Mouse (Mus musculus) stomach, postnatal 0 days (tissue): ENCODE results near the gene Slc22a7. TPM values are rescaled to one million over a fixed set of nuclear protein-coding genes. Genes with fewer than 3 reads are reported as not detected.
A peak's percentile ranks its signal among the peaks of the same experiment; 100 is the strongest.

Experiments used
- ATAC-seq: fragments of 200-750 bp; cut with Nextera tagmentation; 2 replicates; pipeline ENCODE4 v1.8.0; 2017; ENCODE audit not compliant: low FRiP score, low TSS enrichment
- DNase-seq: peaks from one replicate; pipeline ENCODE4 v3.0.0-alpha.2; 2016; ENCODE audit warnings: low spot score
- H3K27ac ChIP-seq: fragments of 300-500 bp; sonication (generic); replicated peaks from 2 replicates; pipeline ENCODE4 v1.5.1; 2014; ENCODE audit warnings: mild to moderate bottlenecking, control low read depth
- H3K27me3 ChIP-seq: fragments of 300-500 bp; sonication (generic); 2 replicates; pipeline ENCODE4 v1.6.1; 2014; ENCODE audit warnings: low read length; ENCODE audit not compliant: control insufficient read depth, insufficient read depth
- H3K36me3 ChIP-seq: fragments of 300-500 bp; sonication (generic); 2 replicates; pipeline ENCODE4 v1.6.1; 2014; ENCODE audit warnings: low read length, mixed read lengths; ENCODE audit not compliant: control insufficient read depth, insufficient read depth
- H3K4me1 ChIP-seq: fragments of 300-500 bp; sonication (generic); replicated peaks from 2 replicates; pipeline ENCODE4 v1.6.1; 2014; ENCODE audit warnings: antibody characterized with exemption; ENCODE audit not compliant: control insufficient read depth, insufficient read depth
- H3K4me2 ChIP-seq: fragments of 300-500 bp; sonication (generic); replicated peaks from 2 replicates; pipeline ENCODE4 v1.6.1; 2014; ENCODE audit warnings: low read depth, mild to moderate bottlenecking, control low read depth, moderate library complexity
- H3K4me3 ChIP-seq: fragments of 300-500 bp; sonication (generic); 2 replicates; pipeline ENCODE4 v1.5.1; 2014; ENCODE audit warnings: low read depth, low read length, control low read depth
- H3K9ac ChIP-seq: fragments of 300-500 bp; sonication (generic); 2 replicates; pipeline ENCODE4 v1.6.1; 2014; ENCODE audit warnings: mild to moderate bottlenecking, low read length, control low read depth, mixed read lengths
- H3K9me3 ChIP-seq: fragments of 300-500 bp; sonication (generic); 2 replicates; pipeline ENCODE4 v1.6.1; 2016; ENCODE audit warnings: low read length; ENCODE audit not compliant: control insufficient read depth
- CTCF ChIP-seq: IDR thresholded peaks from 2 replicates; pipeline ENCODE4 v1.5.1; 2016; ENCODE audit warnings: antibody characterized with exemption, low read depth, mild to moderate bottlenecking, moderate library complexity
- EP300 ChIP-seq: optimal IDR thresholded peaks from 2 replicates; pipeline ENCODE3; 2016; ENCODE audit warnings: antibody characterized with exemption
- WGBS: fragments of 180-500 bp; shearing (Covaris S2); extraction: QIAGEN DNeasy Blood & Tissue Kit; methylation state at CpG from one replicate; pipeline ENCODE4 v1.1.7; 2014; 5-methylcytosine and 5-hydroxymethylcytosine counted together
- polyA plus RNA-seq: library from polyadenylated mRNA; unstranded; fragments of >200 nt; fragmentation: Nextera tagmentation; extraction: Ambion mirVana; gene quantifications from 2 replicates; pipeline ENCODE4 v1.2.1, GENCODE M21; 2015

Slc22a7 gene
- polyA plus RNA-seq, 1 experiment from 2014 or later: not detected

DNA sequence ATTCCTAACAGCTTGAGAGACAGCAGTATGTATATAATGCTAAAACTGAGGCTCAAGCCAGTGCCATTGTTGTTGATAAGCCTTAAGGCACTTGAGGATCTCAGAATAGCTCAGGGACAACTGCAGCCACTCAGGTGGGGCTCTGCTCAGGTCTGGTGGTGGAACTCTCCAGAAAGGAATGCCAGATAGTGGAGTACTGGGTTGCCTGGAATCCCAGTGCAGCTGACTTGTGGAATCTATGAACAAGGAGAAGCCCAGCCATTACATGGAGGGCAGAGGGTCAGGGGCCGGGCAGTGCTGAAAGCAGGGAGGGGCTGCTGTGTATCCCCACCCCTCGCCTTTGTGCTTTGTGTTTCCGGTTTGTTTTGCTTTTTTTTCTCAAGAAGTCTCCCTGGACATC, 20.2 kb upstream of the Slc22a7 start:
- no peak for DNase-seq
- TF ChIP-seq EP300: no peak
- Histone ChIP-seq H3K4me2 (no peak overlapping the region), H3K36me3 (no peaks in the 10 kb centered on the region), H3K4me1 (peaks cover 5% of the 10 kb centered on the region; the same call in 1 of the 2 replicates), H3K9ac (no peak overlapping the region), H3K4me3 (no peak overlapping the region), H3K27ac (no peak overlapping the region), H3K27me3 (no peaks in the 10 kb centered on the region; the same call in 1 of the 2 replicates), H3K9me3 (no peaks in the 10 kb centered on the region)
- no peak for ATAC-seq
- WGBS: 26% methylated on average over 3 of the region's 3 CpGs

DNA sequence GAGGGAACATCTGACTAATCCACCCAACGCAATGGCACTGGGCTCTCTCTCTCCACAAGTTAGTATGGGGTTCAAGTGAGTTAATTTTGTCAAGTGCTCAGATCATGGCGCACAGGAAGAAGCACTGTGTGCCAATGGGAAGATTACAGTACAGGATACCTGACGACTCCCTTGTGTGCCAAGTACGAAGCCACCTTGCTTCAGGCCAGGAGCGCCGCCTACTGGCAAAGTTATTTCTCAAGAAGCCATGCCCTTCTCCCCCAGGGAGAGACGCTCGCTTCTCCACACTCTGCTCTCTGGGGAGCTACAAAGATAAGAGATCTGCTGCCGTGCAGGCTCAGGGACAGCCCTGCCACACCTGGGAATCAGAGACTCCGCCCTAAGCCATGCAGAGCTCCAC, 19.5 kb upstream of the Slc22a7 start:
- TF ChIP-seq EP300 (no peak), CTCF (peak; percentile 72)
- WGBS: 11% methylated on average over 10 of the region's 10 CpGs
- Histone ChIP-seq H3K9me3 (no peaks in the 10 kb centered on the region), H3K9ac (no peak overlapping the region), H3K36me3 (no peaks in the 10 kb centered on the region), H3K4me2 (no peak overlapping the region), H3K27me3 (no peaks in the 10 kb centered on the region; the same call in 1 of the 2 replicates), H3K4me3 (no peak overlapping the region), H3K27ac (no peak overlapping the region), H3K4me1 (peaks cover 5% of the 10 kb centered on the region; the same call in 1 of the 2 replicates)
- peak; percentile 70 for DNase-seq
- no peak for ATAC-seq

DNA sequence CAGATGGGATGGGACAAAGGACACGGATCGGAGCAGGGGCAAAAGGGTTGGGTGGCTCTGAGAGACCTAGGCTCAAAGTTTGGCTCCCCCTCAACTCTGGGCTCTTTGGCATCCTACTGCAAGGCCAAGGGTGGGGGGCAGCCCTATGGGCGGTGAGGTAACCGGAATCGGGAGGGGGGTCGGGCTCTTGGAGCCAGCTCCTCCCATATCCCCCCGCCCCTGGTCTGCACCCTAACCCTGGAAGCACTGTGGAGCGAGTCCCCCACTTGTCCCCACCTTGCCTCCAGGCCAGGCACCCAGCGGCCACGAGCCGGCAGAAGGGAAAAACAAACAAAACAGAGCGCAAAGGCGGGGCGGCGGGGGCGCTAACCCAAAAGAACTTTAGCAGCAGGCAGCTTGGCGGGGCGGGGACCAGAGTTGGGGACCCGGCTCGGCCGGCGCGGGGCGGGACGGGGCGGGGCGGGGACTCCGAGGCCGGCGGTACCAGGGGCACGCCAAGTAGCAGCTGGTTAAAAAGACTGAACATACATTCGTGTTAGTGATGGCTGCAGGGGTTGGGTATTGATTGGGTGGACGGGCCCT, 16.9 kb upstream of the Slc22a7 start:
- peak overlapping the region; percentile 70 for H3K4me2 ChIP-seq
- ATAC-seq (peak; percentile 59; the same call in 1 of the 2 replicates), DNase-seq (peak; percentile 80)
- WGBS: 2% methylated on average over 32 of the region's 33 CpGs
- H3K4me3 ChIP-seq: peak overlapping the region; percentile 37
- H3K36me3 ChIP-seq: no peaks in the 10 kb centered on the region
- no peaks in the 10 kb centered on the region for H3K9me3 ChIP-seq
- peak overlapping the region; percentile 38 for H3K9ac ChIP-seq
- no peak overlapping the region for H3K27ac ChIP-seq
- no peaks in the 10 kb centered on the region; the same call in 1 of the 2 replicates for H3K27me3 ChIP-seq
- peaks cover 5% of the 10 kb centered on the region; the same call in 1 of the 2 replicates for H3K4me1 ChIP-seq
- TF ChIP-seq CTCF (no peak), EP300 (no peak)

DNA sequence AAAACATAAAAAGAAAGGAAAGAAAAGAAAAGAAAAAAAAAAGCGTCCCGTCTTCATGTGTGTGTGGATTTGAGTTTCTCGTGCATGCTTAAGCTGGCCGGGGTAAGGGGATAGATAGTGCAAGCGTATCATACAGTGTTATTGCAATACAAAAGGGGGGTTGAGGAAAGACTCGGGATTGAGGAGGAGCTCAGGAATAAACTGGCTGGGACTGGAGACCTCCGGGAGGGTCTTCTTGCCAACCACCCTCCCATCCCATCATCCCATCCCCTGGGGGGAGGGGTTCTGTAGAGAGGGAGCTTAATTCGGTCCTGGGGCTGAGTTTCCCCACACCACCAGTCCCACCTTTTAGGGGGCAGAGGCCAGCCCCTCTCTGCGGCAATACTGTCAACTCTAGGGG, 16.3 kb upstream of the Slc22a7 start:
- 2% methylated on average over 9 of the region's 9 CpGs for WGBS
- no peaks in the 10 kb centered on the region; the same call in 1 of the 2 replicates for H3K27me3 ChIP-seq

DNA sequence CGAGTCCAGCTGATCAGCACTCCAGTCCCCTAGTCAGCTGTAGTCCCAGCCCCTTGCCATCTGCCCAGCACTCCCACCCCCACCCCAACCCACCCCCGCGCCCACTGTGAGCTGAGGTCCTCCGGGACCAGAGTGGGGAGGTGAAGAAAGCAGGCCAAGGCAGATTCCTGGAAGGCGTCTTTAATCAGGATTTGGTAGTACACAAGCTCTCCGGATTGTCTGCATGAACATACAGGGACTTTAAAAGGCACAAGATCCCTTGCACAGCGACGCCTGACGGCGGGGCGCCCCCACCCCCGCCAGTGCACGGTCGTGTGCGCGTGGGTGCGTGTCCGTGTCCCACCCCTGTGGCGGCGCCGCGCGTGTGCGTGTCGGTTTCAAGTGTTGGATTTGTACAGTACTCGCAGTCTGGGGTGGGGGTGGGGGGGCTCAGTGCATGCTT, 15.7 kb upstream of the Slc22a7 start:
- peak overlapping the region; percentile 37 for H3K4me3 ChIP-seq
- H3K9me3 ChIP-seq: no peaks in the 10 kb centered on the region
- peak; percentile 44 for TF ChIP-seq CTCF
- TF ChIP-seq EP300: no peak
- H3K36me3 ChIP-seq: no peaks in the 10 kb centered on the region
- peaks cover 5% of the 10 kb centered on the region; the same call in 1 of the 2 replicates for H3K4me1 ChIP-seq
- no peak overlapping the region for H3K9ac ChIP-seq
- ATAC-seq (no peak), DNase-seq (no peak)
- H3K4me2 ChIP-seq: peak overlapping the region; percentile 70
- H3K27me3 ChIP-seq: no peaks in the 10 kb centered on the region; the same call in 1 of the 2 replicates
- WGBS: 4% methylated on average over 26 of the region's 26 CpGs
- H3K27ac ChIP-seq: no peak overlapping the region

More for the DNA sequence above, 16.3 kb upstream of the Slc22a7 start:
- Histone ChIP-seq H3K9me3 (no peaks in the 10 kb centered on the region), H3K27ac (no peak overlapping the region), H3K36me3 (no peaks in the 10 kb centered on the region), H3K9ac (no peak overlapping the region), H3K4me1 (peaks cover 5% of the 10 kb centered on the region; the same call in 1 of the 2 replicates), H3K4me2 (peak overlapping the region; percentile 70), H3K4me3 (peak overlapping the region; percentile 37)
- TF ChIP-seq CTCF (no peak), EP300 (no peak)
- ATAC-seq (no peak), DNase-seq (no peak)

DNA sequence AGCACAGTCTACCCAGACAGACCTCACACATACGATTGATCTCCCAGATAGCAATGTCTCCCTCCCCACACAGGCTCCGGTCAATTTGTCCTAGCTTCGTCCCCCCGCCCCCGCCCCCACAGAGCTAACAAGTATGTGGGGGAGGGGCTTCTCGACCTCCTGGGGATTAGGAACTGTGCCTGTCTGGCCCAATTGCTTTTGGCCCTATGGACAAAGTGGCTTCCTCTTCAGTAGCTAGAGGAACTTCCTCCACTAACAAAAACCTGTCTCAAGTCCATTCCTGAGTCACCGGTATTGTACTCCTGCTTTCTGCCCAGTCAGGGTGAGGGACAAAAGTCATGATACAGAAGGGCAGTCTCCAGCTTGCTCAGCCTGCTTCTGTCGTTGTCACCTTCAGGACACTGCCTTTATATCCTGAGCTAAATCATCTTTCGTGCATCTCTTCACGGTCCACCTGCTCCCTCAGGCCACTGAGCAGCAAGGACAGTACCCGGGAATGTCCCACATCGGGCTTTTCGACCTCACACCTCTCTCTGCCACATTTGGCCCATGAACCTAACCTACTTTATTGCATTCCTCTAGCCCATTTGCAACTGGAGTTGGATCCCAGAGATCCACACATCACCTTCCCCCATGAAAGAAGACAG, 15.2 kb upstream of the Slc22a7 start:
- H3K4me2 ChIP-seq: peak overlapping the region; percentile 70; the same call in 1 of the 2 replicates
- ATAC-seq (no peak), DNase-seq (no peak)
- no peaks in the 10 kb centered on the region for H3K9me3 ChIP-seq
- peaks cover 5% of the 10 kb centered on the region; the same call in 1 of the 2 replicates for H3K4me1 ChIP-seq
- H3K4me3 ChIP-seq: no peak overlapping the region
- no peak overlapping the region for H3K27ac ChIP-seq
- TF ChIP-seq EP300: no peak
- H3K9ac ChIP-seq: no peak overlapping the region
- 22% methylated on average over 13 of the region's 13 CpGs for WGBS
- no peaks in the 10 kb centered on the region; the same call in 1 of the 2 replicates for H3K27me3 ChIP-seq
- H3K36me3 ChIP-seq: no peaks in the 10 kb centered on the region
